In the genomic region with DNA sequence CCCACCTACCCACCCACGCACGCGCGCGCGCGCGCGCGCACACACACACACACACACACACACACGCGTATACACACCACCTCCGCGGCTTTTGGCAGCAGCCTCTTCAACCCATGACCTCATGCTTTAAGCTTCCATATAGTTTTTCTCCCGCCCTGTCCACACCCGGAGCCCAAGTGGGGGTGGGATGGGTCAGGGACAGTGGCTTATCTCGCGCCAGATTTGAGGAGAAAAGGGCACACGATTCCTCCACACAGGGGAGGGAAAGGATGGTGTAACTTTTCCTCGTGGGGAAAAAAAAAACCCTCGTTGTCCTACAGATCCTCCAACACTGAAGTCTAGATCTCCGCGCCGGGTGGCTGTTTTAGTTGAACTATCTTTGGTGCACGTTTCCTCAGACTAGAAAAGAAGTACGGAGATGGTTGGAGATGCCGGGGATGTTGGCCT, we compare ENCODE assay signal across 8 mouse cellular contexts.
DNase-seq lines count a peak whose midpoint lies in the region; ATAC-seq lines count a peak whose summit lies in the region.

No protein-coding gene starts in this region.

- intact Hi-C loops in heart, postnatal 25 days (cut with DNase I) = no loop called here

- H3K27ac ChIP-seq in embryonic facial prominence, embryonic 10.5 days (replicated peaks) = peak overlapping the region; percentile 98
- H3K27ac ChIP-seq in hindbrain, embryonic 12.5 days = peak overlapping the region; percentile 99
- H3K27ac ChIP-seq in midbrain, embryonic 10.5 days (replicated peaks) = peak overlapping the region; percentile 98

- H3K9ac ChIP-seq in hindbrain, embryonic 12.5 days = peak overlapping the region; percentile 51

- DNase-seq in heart, adult 11 months = peak; percentile 95
- DNase-seq in heart, postnatal 25 days (ENCODE audit: low spot score) = no peak
- peak; percentile 50 for DNase-seq in ES-CJ7 (ENCODE audit: low read depth, low spot score)
- DNase-seq in embryonic facial prominence, embryonic 10.5 days (ENCODE audit: low spot score) = peak; percentile 48
- no peak for DNase-seq in midbrain, embryonic 10.5 days (ENCODE audit: low spot score)
- peak; percentile 17 to 45 for DNase-seq in thymus, adult 18-20 months

- peak; percentile 0; the same call in 1 of the 2 replicates for ATAC-seq in hindbrain, embryonic 12.5 days (ENCODE audit: low FRiP score)
- ATAC-seq in erythroid progenitor cell, adult 5-6 weeks (replicated peaks; ENCODE audit: low FRiP score, poor library complexity, severe bottlenecking) = no peak

- H3K4me2 ChIP-seq in hindbrain, embryonic 12.5 days (replicated peaks) = peak overlapping the region; percentile 79

- H3K9me3 ChIP-seq in embryonic facial prominence, embryonic 10.5 days = no peaks in the 10 kb centered on the region
- no peaks in the 10 kb centered on the region for H3K9me3 ChIP-seq in hindbrain, embryonic 12.5 days (replicated peaks)
- no peaks in the 10 kb centered on the region for H3K9me3 ChIP-seq in midbrain, embryonic 10.5 days (replicated peaks)

- WGBS in embryonic facial prominence, embryonic 10.5 days = 1% methylated on average over 27 of the region's 27 CpGs
- 2% methylated on average over 25 of the region's 27 CpGs for WGBS in hindbrain, embryonic 12.5 days
- WGBS in midbrain, embryonic 10.5 days = 2% methylated on average over 27 of the region's 27 CpGs

- peaks cover 9% of the 10 kb centered on the region for H3K27me3 ChIP-seq in embryonic facial prominence, embryonic 10.5 days (replicated peaks; ENCODE audit: low read depth, poor library complexity, severe bottlenecking)
- no peaks in the 10 kb centered on the region; the same call in 1 of the 2 replicates for H3K27me3 ChIP-seq in hindbrain, embryonic 12.5 days
- H3K27me3 ChIP-seq in midbrain, embryonic 10.5 days (ENCODE audit: low read depth, poor library complexity, severe bottlenecking) = peaks cover 12% of the 10 kb centered on the region; the same call in 1 of the 2 replicates

- H3K4me3 ChIP-seq in embryonic facial prominence, embryonic 10.5 days = peak overlapping the region; percentile 81
- peak overlapping the region; percentile 65 for H3K4me3 ChIP-seq in hindbrain, embryonic 12.5 days
- H3K4me3 ChIP-seq in midbrain, embryonic 10.5 days = peak overlapping the region; percentile 83

- H3K4me1 ChIP-seq in embryonic facial prominence, embryonic 10.5 days = peaks cover 45% of the 10 kb centered on the region
- peaks cover 32% of the 10 kb centered on the region for H3K4me1 ChIP-seq in hindbrain, embryonic 12.5 days
- H3K4me1 ChIP-seq in midbrain, embryonic 10.5 days = peaks cover 42% of the 10 kb centered on the region

- H3K36me3 ChIP-seq in embryonic facial prominence, embryonic 10.5 days (replicated peaks) = no peaks in the 10 kb centered on the region
- no peaks in the 10 kb centered on the region for H3K36me3 ChIP-seq in hindbrain, embryonic 12.5 days
- no peaks in the 10 kb centered on the region for H3K36me3 ChIP-seq in midbrain, embryonic 10.5 days

Comparison
In these comparisons a context has a peak if more than half of its experiments do, and no peak if none do; other contexts are left out.
1. DNase-seq: peak in heart, adult 11 months (single experiment), ES-CJ7 (single experiment), embryonic facial prominence, embryonic 10.5 days (single experiment) and thymus, adult 18-20 months (2 of 2); none in heart, postnatal 25 days (single experiment) and midbrain, embryonic 10.5 days (single experiment).
2. Peak in every context shown above with its lines, with median percentiles within 50 percentile points of each other: H3K27ac ChIP-seq and H3K4me3 ChIP-seq.